Comparison of ENCODE assay signal across 11 mouse cellular contexts in genomic region chr14:56665651-56666050, GRCm38 (mm10). TPM values are rescaled to one million over a fixed set of nuclear protein-coding genes. Genes with fewer than 3 reads are reported as not detected.
A peak's percentile ranks its signal among the peaks of the same experiment; 100 is the strongest.
DNase-seq lines count a peak whose midpoint lies in the region.
"Had no signal": no experiment of that assay in that cellular context is flagged by ENCODE, and none has a peak within 500 bp of the region (broad histone marks: within the 10 kb centered on the region; RNA-seq: fewer than 3 reads in every experiment).

No protein-coding gene starts in this region.

- intact Hi-C loops in heart, postnatal 10 days (cut with DNase I) = loop anchor here (5.0 kb wide), 1 partner anchor 222 kb away; the partner anchor contains the start of gene Zmym2

- peak; percentile 27 for DNase-seq in kidney, postnatal 14 days
- DNase-seq in kidney, postnatal 25 days = no peak
- peak; percentile 13 for DNase-seq in lung, postnatal 14 days
- DNase-seq in lung, postnatal 25 days (ENCODE audit: low spot score) = no peak
- DNase-seq in heart, postnatal 10 days = peak; percentile 32 to 42
- peak; percentile 11 to 25 for DNase-seq in layer of hippocampus, postnatal 36 days
- no peak for DNase-seq in urinary bladder, adult 2 months (ENCODE audit: low spot score)
- DNase-seq: adrenal gland, postnatal 36 days; cerebellum, adult 9-10 months; forebrain, postnatal 0 days; liver, postnatal 0 days had no signal

RNA-seq across cellular contexts. Expression of gene Mphosph8, which starts 2.4 kb away (rescaled TPM):
- total RNA-seq in heart, postnatal 10 days (2021) = 10 to 100 TPM; 23.8 to 32.8 TPM
- total RNA-seq in layer of hippocampus, postnatal 36 days (2021) = 10 to 100 TPM; 53.6 to 55.9 TPM
- polyA plus RNA-seq in urinary bladder, adult 2 months (2012; rRNA removed) = 18.1 and 19.3 TPM in 2 replicates

Comparison
In these comparisons a context has a peak if more than half of its experiments do, and no peak if none do; other contexts are left out.
1. DNase-seq: peak in kidney, postnatal 14 days (single experiment), lung, postnatal 14 days (single experiment), heart, postnatal 10 days (2 of 2) and layer of hippocampus, postnatal 36 days (2 of 2); none in kidney, postnatal 25 days (0 of 2), lung, postnatal 25 days (single experiment) and urinary bladder, adult 2 months (single experiment).